Mouse (Mus musculus) liver, embryonic 12.5 days (tissue): ENCODE results near the gene Nop2. TPM values are rescaled to one million over a fixed set of nuclear protein-coding genes. Genes with fewer than 3 reads are reported as not detected.

ENCODE experiments used
- ATAC-seq: fragments of 200-750 bp; cut with Nextera tagmentation; 2 replicates; pipeline ENCODE4 v1.8.0; 2017; ENCODE audit warnings: moderate number of reproducible peaks, mild to moderate bottlenecking, moderate library complexity
- H3K27ac ChIP-seq: fragments of 300-500 bp; sonication (generic); 2 replicates; pipeline ENCODE4 v1.5.1; 2016; ENCODE audit warnings: mild to moderate bottlenecking
- H3K27me3 ChIP-seq: fragments of 300-500 bp; sonication (generic); replicated peaks from 2 replicates; pipeline ENCODE4 v1.6.1; 2016; ENCODE audit warnings: mild to moderate bottlenecking, moderate library complexity
- H3K36me3 ChIP-seq: fragments of 300-500 bp; sonication (generic); 2 replicates; pipeline ENCODE4 v1.6.1; 2016; ENCODE audit warnings: mild to moderate bottlenecking, moderate library complexity
- H3K4me1 ChIP-seq: fragments of 300-500 bp; sonication (generic); 2 replicates; pipeline ENCODE4 v1.6.1; 2016
- H3K4me2 ChIP-seq: fragments of 300-500 bp; sonication (generic); 2 replicates; pipeline ENCODE4 v1.6.1; 2016; ENCODE audit warnings: mild to moderate bottlenecking, moderate library complexity
- H3K4me3 ChIP-seq: fragments of 300-500 bp; sonication (generic); 2 replicates; pipeline ENCODE4 v1.5.1; 2016; ENCODE audit warnings: mild to moderate bottlenecking, moderate library complexity
- H3K9ac ChIP-seq: fragments of 300-500 bp; sonication (generic); 2 replicates; pipeline ENCODE4 v1.6.1; 2016; ENCODE audit warnings: mild to moderate bottlenecking, moderate library complexity
- H3K9me3 ChIP-seq: fragments of 300-500 bp; sonication (generic); replicated peaks from 2 replicates; pipeline ENCODE4 v1.6.1; 2016; ENCODE audit warnings: mild to moderate bottlenecking, moderate library complexity
- WGBS: fragments of 180-500 bp; shearing (Covaris S2); methylation state at CpG from one replicate; pipeline ENCODE4 v1.1.7; 2016; ENCODE audit not compliant: insufficient replicate concordance; 5-methylcytosine and 5-hydroxymethylcytosine counted together
- polyA plus RNA-seq: library from polyadenylated mRNA; unstranded; fragments of >200 nt; fragmentation: Nextera tagmentation; extraction: Ambion mirVana; gene quantifications from 2 replicates; pipeline ENCODE4 v1.2.1, GENCODE M21; 2016

Gene Nop2
- 83.1 and 85.3 TPM in 2 replicates for polyA plus RNA-seq

GRCm38 (mm10) chr6:125131302-125132156 is at the start of gene Nop2:
TSS of gene Nop2 (plus strand) at chr6:125131909.
- Histone ChIP-seq H3K36me3 (peaks cover 77% of the 10 kb centered on the region), H3K4me2 (peak within 1 kb of the TSS; percentile 95), H3K4me1 (peaks cover 30% of the 10 kb centered on the region), H3K9ac (peak within 1 kb of the TSS; percentile 85), H3K9me3 (no peaks in the 10 kb centered on the region), H3K4me3 (peak within 1 kb of the TSS; percentile 96), H3K27me3 (no peaks in the 10 kb centered on the region), H3K27ac (peak within 1 kb of the TSS; percentile 89)
- peak; percentile 90 for ATAC-seq
- under 1% methylated on average over 65 of the region's 66 CpGs for WGBS

DNA sequence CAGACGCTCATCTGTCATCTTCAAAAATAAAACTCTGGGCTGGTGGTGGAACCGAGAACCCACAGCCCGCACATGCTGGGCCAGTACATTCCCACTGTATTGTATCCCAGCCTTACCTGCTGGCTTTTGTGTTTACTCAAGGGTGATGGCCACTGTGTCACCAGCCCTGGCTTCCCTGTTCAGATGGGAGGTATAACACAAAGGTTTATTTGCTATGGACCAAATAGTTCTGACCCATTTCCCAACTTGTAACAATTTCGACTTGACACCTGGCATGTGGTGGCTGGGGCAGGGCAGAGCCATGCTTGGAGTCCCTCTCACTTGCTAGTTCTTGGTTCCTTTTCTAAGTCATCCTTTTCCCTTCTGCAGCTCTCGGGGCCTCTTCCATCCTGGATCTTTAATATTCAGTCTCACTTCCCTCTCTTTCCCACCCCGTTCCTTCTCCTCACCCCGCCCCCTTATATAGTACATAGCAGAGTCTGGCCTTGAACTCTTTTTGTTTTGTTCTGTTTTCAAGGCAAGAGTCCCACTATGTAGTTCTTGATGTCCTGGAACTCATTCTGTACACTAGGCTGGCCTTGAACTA is 48.8 kb upstream of the Nop2 start:
- no peak for ATAC-seq
- Histone ChIP-seq H3K27ac (no peak overlapping the region), H3K4me3 (no peak overlapping the region), H3K4me1 (peaks cover 23% of the 10 kb centered on the region), H3K9me3 (no peaks in the 10 kb centered on the region), H3K27me3 (0 out of 2 replicates have a peak, but pooled peaks cover 4% of the 10 kb centered on the region), H3K36me3 (no peaks in the 10 kb centered on the region), H3K9ac (no peak overlapping the region), H3K4me2 (no peak overlapping the region)
- 73% methylated on average over 7 of the region's 7 CpGs for WGBS

DNA sequence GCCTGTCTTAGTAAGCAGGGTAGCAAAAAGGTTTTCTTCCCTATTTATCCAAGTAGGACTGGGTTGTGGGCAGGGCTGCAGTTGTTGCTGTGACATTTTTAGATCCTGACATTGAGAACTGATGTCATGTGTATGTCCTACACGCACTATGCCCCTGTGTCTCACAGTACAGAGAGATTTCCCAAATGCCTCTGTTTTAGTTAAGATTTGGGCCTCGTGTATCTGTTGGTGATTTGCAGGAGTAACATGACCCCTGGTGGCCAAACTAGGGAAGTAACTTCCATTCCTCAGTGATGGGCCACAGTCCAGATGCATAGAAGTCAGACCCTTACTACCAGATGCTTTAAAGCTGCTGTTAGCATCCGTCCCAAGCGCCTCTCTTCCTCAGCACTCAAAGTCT is 47.3 kb upstream of the Nop2 start:
- Histone ChIP-seq H3K4me1 (peaks cover 36% of the 10 kb centered on the region), H3K27me3 (no peaks in the 10 kb centered on the region), H3K4me2 (no peak overlapping the region), H3K9ac (no peak overlapping the region), H3K9me3 (no peaks in the 10 kb centered on the region), H3K36me3 (no peaks in the 10 kb centered on the region), H3K4me3 (no peak overlapping the region), H3K27ac (no peak overlapping the region)
- 0 out of 2 replicates have a peak, but pooled peaks have one; percentile 3 for ATAC-seq
- WGBS, result 8% methylated on average over 4 of the region's 4 CpGs

DNA sequence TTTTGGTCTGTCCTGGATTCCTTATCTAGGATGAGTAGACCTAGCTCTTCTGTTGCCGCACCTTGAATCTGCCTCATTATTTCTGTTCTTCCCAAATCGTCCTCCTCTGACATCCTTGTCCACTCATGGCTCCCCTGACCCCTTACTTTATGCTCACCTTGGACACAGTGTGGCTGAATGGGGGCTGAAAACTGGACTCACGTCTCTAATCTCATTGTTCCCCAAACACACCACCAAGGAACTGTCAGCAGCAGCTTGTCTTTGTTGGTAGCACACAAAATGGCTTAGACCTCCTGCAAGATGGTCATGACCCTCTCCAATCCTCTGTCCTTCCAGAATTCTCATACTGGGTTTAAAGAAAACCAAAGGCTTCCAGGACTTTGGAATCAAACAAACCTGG is 43.8 kb upstream of the Nop2 start:
- no peaks in the 10 kb centered on the region for H3K9me3 ChIP-seq

DNA sequence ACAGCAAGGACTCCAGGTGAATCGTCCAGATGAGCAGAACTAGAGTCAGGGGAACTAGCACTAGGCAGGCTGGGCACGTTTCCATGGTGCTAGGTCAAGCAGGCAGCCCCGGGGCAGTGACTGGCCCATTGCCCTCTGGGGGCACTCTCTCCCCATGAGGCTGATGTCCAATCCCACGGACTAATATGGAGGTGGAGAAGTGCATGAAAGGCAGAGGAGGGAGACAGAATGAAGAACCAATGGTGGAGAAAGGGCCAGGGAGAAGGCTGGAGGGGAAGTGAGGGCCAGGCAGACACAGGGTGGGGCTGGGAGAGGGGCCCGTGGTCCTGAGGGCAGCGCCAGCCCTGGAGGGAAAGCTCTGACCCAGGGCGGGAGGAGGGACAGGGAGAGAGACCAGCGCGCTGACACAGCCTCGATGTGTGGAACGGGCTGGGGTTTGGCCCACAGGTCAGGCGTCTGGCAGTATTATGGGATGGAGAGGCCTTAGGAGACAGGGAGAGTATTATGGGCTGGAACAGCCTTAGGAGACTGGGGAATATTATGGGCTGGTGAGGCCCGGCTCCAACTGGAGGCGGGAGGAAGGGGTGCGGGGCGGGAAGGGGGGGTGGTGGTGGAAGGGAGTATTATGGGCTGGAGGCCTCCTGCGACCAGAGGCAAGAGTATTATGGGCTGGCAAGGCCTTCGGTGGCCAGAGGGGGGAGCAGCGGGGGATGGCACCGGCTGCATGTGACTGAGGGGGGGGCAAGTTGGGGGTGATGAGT is 43.0 kb upstream of the Nop2 start:
- Histone ChIP-seq H3K4me2 (peak overlapping the region; percentile 75), H3K27me3 (no peaks in the 10 kb centered on the region), H3K4me3 (peak overlapping the region; percentile 42), H3K9me3 (no peaks in the 10 kb centered on the region), H3K4me1 (peaks cover 41% of the 10 kb centered on the region), H3K36me3 (no peaks in the 10 kb centered on the region), H3K27ac (peak overlapping the region; percentile 82), H3K9ac (peak overlapping the region; percentile 67)
- WGBS, result 9% methylated on average over 20 of the region's 20 CpGs
- ATAC-seq, result peak; percentile 71

More for the DNA sequence above, 43.8 kb upstream of the Nop2 start:
- ATAC-seq, result no peak
- Histone ChIP-seq H3K4me3 (no peak overlapping the region), H3K4me1 (peaks cover 43% of the 10 kb centered on the region), H3K27ac (peak overlapping the region; percentile 82), H3K27me3 (no peaks in the 10 kb centered on the region), H3K9ac (no peak overlapping the region), H3K4me2 (no peak overlapping the region), H3K36me3 (no peaks in the 10 kb centered on the region)
- 60% methylated on average over 3 of the region's 3 CpGs for WGBS

DNA sequence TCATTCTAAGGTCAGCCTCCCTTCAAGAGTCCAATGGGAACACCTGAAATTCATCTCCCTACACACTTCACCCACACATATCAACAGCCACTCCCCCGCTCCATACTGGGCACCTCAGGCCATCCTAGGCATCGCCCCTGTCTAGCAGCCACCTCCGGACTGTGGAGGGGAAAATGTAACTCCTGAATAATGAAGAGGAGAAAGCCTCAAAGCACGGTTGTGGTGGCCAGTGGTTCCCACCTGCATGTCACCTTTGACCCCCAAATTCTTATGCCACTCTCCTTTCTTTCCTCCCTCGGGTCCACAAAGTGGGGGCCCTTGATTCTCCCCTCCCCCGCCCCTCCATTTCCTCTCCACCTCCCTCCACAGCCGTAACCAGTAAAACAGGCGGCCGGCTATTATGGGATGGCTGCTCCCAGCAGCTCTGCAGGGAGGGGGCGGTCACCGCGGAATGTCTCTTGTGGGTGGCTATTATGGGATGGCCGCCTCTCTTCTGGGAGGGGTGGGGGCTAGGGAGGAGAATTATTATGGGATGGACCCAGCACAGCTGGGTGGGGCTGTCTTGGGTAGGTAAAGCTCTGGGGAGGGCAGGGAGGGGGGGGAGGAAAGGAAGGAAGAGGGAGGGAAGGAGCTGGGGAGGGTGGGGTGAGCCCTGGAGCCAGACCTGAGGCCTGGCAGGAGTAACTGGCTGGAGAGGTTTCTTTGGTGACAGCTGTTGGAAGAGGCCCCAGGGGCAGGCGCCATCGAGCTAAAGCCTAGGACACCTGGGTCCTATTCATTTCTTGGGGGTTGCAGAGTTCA is 42.0 kb upstream of the Nop2 start:
- Histone ChIP-seq H3K4me3 (peak overlapping the region; percentile 42), H3K36me3 (no peaks in the 10 kb centered on the region), H3K4me1 (peaks cover 40% of the 10 kb centered on the region), H3K4me2 (peak overlapping the region; percentile 75), H3K27me3 (no peaks in the 10 kb centered on the region), H3K9ac (peak overlapping the region; percentile 67), H3K9me3 (no peaks in the 10 kb centered on the region), H3K27ac (peak overlapping the region; percentile 82)
- ATAC-seq, result peak; percentile 72
- WGBS, result 4% methylated on average over 15 of the region's 15 CpGs

GRCm38 (mm10) chr6:125090341-125091085 is 41.2 kb upstream of the Nop2 start:
- Histone ChIP-seq H3K9ac (peak overlapping the region; percentile 67), H3K9me3 (no peaks in the 10 kb centered on the region), H3K27me3 (no peaks in the 10 kb centered on the region), H3K4me3 (peak overlapping the region; percentile 42), H3K4me1 (peaks cover 48% of the 10 kb centered on the region), H3K36me3 (no peaks in the 10 kb centered on the region), H3K4me2 (peak overlapping the region; percentile 75), H3K27ac (peak overlapping the region; percentile 82)
- 61% methylated on average over 10 of the region's 10 CpGs for WGBS
- no peak; the same call in 1 of the 2 replicates for ATAC-seq

DNA sequence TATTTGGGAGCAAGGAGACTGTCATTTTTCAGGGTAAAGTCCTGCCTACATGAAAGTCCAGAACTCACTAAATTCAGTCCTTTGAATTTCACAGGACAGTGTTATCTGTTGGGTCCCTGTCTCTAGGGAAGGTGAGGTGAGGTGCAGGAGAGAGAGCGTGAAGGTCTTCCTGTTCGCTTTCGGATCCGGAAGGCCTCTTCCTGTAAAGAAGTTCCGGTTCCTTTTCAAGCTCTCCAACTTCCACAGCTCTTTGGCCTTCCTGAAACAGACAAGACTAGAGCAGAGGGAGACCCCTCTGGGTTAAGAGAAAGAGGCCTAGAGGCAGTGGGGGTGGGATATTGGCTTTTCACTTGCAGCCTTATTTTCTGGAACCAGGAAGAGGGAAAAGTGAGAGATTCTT is 39.3 kb upstream of the Nop2 start:
- Histone ChIP-seq H3K4me2 (no peak overlapping the region), H3K9ac (no peak overlapping the region), H3K4me1 (peaks cover 59% of the 10 kb centered on the region), H3K27me3 (no peaks in the 10 kb centered on the region), H3K27ac (peak overlapping the region; percentile 64), H3K4me3 (no peak overlapping the region), H3K9me3 (no peaks in the 10 kb centered on the region), H3K36me3 (no peaks in the 10 kb centered on the region; the same call in 1 of the 2 replicates)
- 58% methylated on average over 5 of the region's 5 CpGs for WGBS
- no peak for ATAC-seq

GRCm38 (mm10) chr6:125094843-125095242 is 36.9 kb upstream of the Nop2 start:
- Histone ChIP-seq H3K4me1 (peaks cover 66% of the 10 kb centered on the region), H3K4me2 (no peak overlapping the region; the same call in 1 of the 2 replicates), H3K9me3 (no peaks in the 10 kb centered on the region), H3K9ac (no peak overlapping the region), H3K36me3 (peaks cover 22% of the 10 kb centered on the region), H3K27ac (peak overlapping the region; percentile 95), H3K4me3 (no peak overlapping the region), H3K27me3 (no peaks in the 10 kb centered on the region)
- 44% methylated on average over 3 of the region's 3 CpGs for WGBS
- ATAC-seq, result no peak

GRCm38 (mm10) chr6:125095391-125096278 is 36.1 kb upstream of the Nop2 start, which contains the start of gene Chd4:
TSS of gene Chd4 (plus strand) at chr6:125095981.
- peak within 1 kb of the TSS; percentile 99 for H3K4me2 ChIP-seq
- H3K4me1 ChIP-seq, result peaks cover 62% of the 10 kb centered on the region
- ATAC-seq, result peak; percentile 73
- WGBS, result 5% methylated on average over 39 of the region's 45 CpGs
- no peaks in the 10 kb centered on the region for H3K27me3 ChIP-seq
- H3K36me3 ChIP-seq, result peaks cover 30% of the 10 kb centered on the region
- H3K9me3 ChIP-seq, result no peaks in the 10 kb centered on the region
- peak within 1 kb of the TSS; percentile 95 for H3K27ac ChIP-seq
- peak within 1 kb of the TSS; percentile 98 for H3K4me3 ChIP-seq
- H3K9ac ChIP-seq, result peak within 1 kb of the TSS; percentile 96
